Mouse (Mus musculus) left cerebral cortex, postnatal 36 days (tissue): ENCODE measurements around the gene Cryba2. TPM values are rescaled to one million over a fixed set of nuclear protein-coding genes. Genes with fewer than 3 reads are reported as not detected.
A peak's percentile ranks its signal among the peaks of the same experiment; 100 is the strongest.

Experiments
- DNase-seq, 2 experiments: peaks; one replicate each; pipeline ENCODE4 v3.0.0; 2021 to 2022; ENCODE audit warnings: low spot score in 2 of 2, mixed read lengths in 1 of 2
- intact Hi-C: fragments of 180-260 bp; cut with DNase I; formaldehyde crosslinking; loops from one replicate; pipeline ENCODE4 v1.15.1; 2025
- microRNA-seq: library from miRNA; unstranded; fragments of <30 nt; microRNA quantifications from one replicate; pipeline ENCODE4 v1.2.0, GENCODE M21; 2022
- total RNA-seq, 2 experiments: library from RNA; stranded (reverse); gene quantifications; 2 replicates each; pipeline ENCODE4 v1.2.3; 2021

The Cryba2 gene
- total RNA-seq, 2 experiments from 2014 or later = 1.2 TPM; not detected in 1

GRCm38 (mm10) chr1:74854306-74855056 is 38.5 kb downstream of the Cryba2 start, which contains the start of gene Cdk5r2:
Gene Cdk5r2, plus strand, starts transcription at chr1:74854934.
- intact Hi-C loops = no loop called here
- DNase-seq = peak; percentile 92

DNA sequence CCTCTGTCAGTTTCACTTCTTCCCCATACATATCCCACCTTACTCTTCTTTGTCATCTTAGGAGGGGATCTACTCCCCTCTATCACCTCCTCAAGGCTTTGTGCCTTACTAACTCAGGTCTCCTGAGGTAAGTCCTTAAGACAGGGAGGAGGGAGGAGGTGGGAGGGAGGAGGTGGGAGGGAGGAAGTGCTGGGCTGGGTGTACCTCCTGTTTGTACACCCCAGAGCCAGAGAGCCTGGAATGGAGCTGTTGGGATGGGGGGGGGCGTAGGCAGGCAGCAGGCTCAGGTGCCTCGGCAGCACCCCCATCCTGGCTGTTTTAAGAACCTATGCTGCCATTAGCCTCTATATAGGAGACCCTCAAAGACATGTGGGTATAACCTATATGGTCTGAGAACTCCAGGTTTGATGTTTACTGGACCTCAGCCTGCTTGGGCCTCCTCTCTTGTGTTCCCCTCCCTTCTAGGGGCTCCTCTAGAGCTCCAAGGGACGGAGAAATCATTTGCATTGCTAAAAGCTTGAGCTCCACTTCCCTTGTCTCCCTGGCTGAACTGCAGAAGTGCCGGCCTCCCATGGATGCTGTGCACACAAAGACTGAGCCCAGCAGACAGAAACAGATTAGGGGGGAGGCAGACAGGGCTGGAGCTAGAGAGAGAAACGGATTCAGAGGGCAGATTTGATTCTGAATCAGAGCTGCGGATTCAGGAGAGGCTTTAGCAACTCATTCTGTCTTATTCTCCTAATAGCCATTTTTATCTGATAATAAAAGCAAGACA is 41.8 kb downstream of the Cryba2 start:
- intact Hi-C loops = loop anchor here (2.0 kb wide), 1 partner anchor 34 kb away; no protein-coding TSS in a partner anchor
- DNase-seq = peak; percentile 64 to 69

DNA sequence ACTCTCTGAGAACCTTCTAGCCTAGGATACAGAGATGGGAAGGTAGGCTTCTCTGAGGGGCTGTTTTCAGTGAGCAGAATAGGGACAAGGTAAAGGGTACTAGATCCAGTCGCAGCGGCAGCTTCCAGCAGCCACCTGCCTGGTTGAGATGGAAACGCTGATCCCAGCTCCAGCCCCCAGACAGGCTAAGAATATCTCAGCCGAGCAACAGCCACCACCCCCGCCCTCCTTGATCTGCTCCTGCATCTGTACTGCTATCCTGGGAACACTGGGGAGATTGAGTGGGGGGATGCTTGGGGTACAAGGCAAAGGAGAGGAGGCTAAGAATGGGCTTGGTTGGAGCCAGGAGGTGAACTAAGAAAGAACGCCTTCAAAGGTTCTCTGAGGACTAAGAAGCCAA is 42.7 kb downstream of the Cryba2 start:
- intact Hi-C loops = loop anchor here (2.0 kb wide), 1 partner anchor 33 kb away; no protein-coding TSS in a partner anchor
- DNase-seq = peak; percentile 76 to 81

DNA sequence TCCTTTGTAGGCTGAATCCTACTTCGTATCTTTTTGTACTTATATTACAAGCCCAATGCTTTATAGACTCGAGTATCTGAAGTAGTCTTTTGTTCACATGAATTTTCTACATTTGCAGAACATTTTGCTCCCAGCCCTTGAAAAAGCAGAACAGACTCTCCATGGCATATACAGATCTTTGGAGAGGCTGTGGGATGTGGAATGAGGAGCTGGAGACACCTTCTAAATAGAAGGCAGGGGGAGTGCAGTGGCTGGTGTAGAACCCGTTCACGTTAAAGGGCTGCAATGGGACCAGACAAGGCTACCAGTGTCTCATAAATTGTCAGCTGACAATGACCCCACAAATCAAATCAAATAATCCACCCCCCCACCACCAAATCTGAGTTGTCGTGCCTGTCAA is 44.0 kb downstream of the Cryba2 start:
- DNase-seq = no peak
- intact Hi-C loops = no loop called here

GRCm38 (mm10) chr1:74846341-74846740 is 46.6 kb downstream of the Cryba2 start:
- no peak for DNase-seq
- intact Hi-C loops = no loop called here

- no peak for DNase-seq
- intact Hi-C loops = no loop called here
Observed at GRCm38 (mm10) chr1:74843090-74843489, 49.9 kb downstream of the Cryba2 start.

Small RNAs within 50 kb of the gene (microRNA-seq; reads per million reads assigned to microRNA genes)
- 157 reads per million, percentile 61 among the genes with 10 or more reads in this experiment for gene Mir375

Other genes with a start within 250 kb of the Cryba2 start
- gene Ttll4, start 231.4 kb downstream of the Cryba2 start, total RNA-seq = 10 to 100 TPM; 15.1 to 33.5 TPM
- 1 to 10 TPM; 2.3 to 3.3 TPM for gene Cyp27a1, start 179.6 kb downstream of the Cryba2 start, total RNA-seq
- under 1 TPM in 1 of 2 experiments, not detected in 1; 0.14 TPM for gene Prkag3, start 143.9 kb downstream of the Cryba2 start, total RNA-seq
- gene Wnt6, start 121.3 kb downstream of the Cryba2 start, total RNA-seq = 1 to 10 TPM; 1.4 to 4.0 TPM
- 10 to 100 TPM in 1 of 2 experiments, 1 to 10 TPM in 1; 8.5 to 12.7 TPM for gene Wnt10a, start 101.6 kb downstream of the Cryba2 start, total RNA-seq
- 100 to 1,000 TPM; 384 to 481 TPM for gene Cdk5r2, start 38.2 kb downstream of the Cryba2 start, total RNA-seq
- not detected for gene Fev, start 7.7 kb downstream of the Cryba2 start, total RNA-seq
- gene Cfap65, start 42.5 kb upstream of the Cryba2 start, total RNA-seq = 1 to 10 TPM; 1.7 to 2.6 TPM
- under 1 TPM; 0.37 to 0.48 TPM for gene Ihh, start 58.5 kb upstream of the Cryba2 start, total RNA-seq
- gene Nhej1, start 232.1 kb upstream of the Cryba2 start, total RNA-seq = 1 to 10 TPM; 1.7 to 3.4 TPM
- under 1 TPM; 0.84 to 0.88 TPM for gene Slc23a3, start 240.7 kb upstream of the Cryba2 start, total RNA-seq
- gene Cnppd1, start 249.6 kb upstream of the Cryba2 start, total RNA-seq = 10 to 100 TPM; 28.8 to 32.6 TPM
- gene Retreg2, start 249.6 kb upstream of the Cryba2 start, total RNA-seq = 100 to 1,000 TPM; 184 to 202 TPM